Mouse (Mus musculus): Measurements from ENCODE around the gene Frmpd2. TPM values are rescaled to one million over a fixed set of nuclear protein-coding genes. Genes with fewer than 3 reads are reported as not detected.

Gene Frmpd2
- polyA plus RNA-seq, 1 experiment from 2014 or later, result 0.03 TPM

GRCm38 (mm10) chr14:33508660-33509059 is 37.2 kb downstream of the Frmpd2 start:
- Histone ChIP-seq H3K9me3 (replicated peaks) (no peaks in the 10 kb centered on the region), H3K27ac (ENCODE audit: poor library complexity, severe bottlenecking) (no peak overlapping the region)
- no peak for ATAC-seq (ENCODE audit: insufficient number of reproducible peaks, low FRiP score)

GRCm38 (mm10) chr14:33513877-33514276 is 42.4 kb downstream of the Frmpd2 start:
- Histone ChIP-seq H3K27ac (ENCODE audit: poor library complexity, severe bottlenecking) (no peak overlapping the region), H3K27me3 (replicated peaks) (peaks cover 13% of the 10 kb centered on the region), H3K9ac (no peak overlapping the region), H3K9me3 (replicated peaks) (no peaks in the 10 kb centered on the region), H3K4me3 (no peak overlapping the region), H3K36me3 (no peaks in the 10 kb centered on the region), H3K4me1 (replicated peaks) (no peaks in the 10 kb centered on the region), H3K4me2 (no peak overlapping the region)
- 59% methylated on average over 5 of the region's 5 CpGs for WGBS
- ATAC-seq (ENCODE audit: insufficient number of reproducible peaks, low FRiP score), result no peak

More at GRCm38 (mm10) chr14:33508660-33509059, 37.2 kb downstream of the Frmpd2 start:
- WGBS, result 58% methylated on average over 1 of the region's 1 CpGs
- peaks cover 23% of the 10 kb centered on the region for H3K27me3 ChIP-seq (replicated peaks)
- no peaks in the 10 kb centered on the region for H3K4me1 ChIP-seq (replicated peaks)
- no peak overlapping the region for H3K4me3 ChIP-seq
- no peaks in the 10 kb centered on the region for H3K36me3 ChIP-seq
- no peak overlapping the region for H3K9ac ChIP-seq
- H3K4me2 ChIP-seq, result no peak overlapping the region

DNA sequence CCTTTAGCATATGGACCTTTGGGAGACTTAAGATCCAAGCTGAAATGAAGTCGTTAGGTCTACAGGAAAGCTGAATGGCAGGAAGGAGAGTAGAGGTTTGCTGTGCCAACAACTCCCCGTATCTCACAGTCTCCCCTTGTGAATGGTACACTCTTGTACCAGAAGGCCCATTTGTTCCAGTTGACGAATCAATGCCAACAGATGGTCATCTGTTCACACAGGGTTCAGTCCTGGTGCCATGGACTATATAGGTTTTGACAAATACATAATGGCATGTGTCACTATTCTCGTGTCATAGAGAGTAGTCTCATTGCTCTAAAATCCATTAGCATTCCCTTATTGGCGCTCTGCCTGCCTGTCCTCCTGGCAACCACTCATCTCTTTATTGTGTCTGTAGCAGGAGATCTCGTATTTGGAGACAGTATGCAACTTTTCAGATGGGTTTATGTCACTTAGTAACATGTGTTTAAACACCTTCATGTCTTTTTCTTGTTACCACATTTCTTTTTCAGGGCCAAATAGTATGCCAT is 43.3 kb downstream of the Frmpd2 start:
- H3K27ac ChIP-seq (ENCODE audit: poor library complexity, severe bottlenecking), result no peak overlapping the region
- no peaks in the 10 kb centered on the region for H3K4me1 ChIP-seq (replicated peaks)
- WGBS, result 72% methylated on average over 6 of the region's 6 CpGs
- H3K36me3 ChIP-seq, result no peaks in the 10 kb centered on the region
- peaks cover 13% of the 10 kb centered on the region for H3K27me3 ChIP-seq (replicated peaks)
- no peak overlapping the region for H3K4me3 ChIP-seq
- no peak for ATAC-seq (ENCODE audit: insufficient number of reproducible peaks, low FRiP score)
- no peak overlapping the region for H3K4me2 ChIP-seq
- no peaks in the 10 kb centered on the region for H3K9me3 ChIP-seq (replicated peaks)
- H3K9ac ChIP-seq, result no peak overlapping the region

DNA sequence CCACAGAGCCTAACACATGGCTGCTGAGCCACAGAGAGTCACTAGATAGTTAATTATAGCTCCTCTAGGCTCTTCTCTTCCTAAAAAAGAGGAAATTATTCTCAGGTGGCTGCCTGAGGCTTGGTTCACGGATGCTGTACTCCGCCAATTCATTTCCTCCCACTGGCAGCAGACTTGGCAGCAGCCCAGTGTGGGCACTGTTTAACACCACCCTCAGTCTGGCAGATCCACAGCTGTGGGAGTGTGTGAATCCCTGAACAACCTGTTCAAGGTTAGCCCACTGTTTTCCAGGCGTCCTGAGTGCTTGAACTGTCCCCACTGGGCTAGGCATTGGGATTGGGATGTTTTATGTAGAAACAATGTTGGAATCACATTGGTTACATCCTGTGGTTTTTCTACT is 50.0 kb downstream of the Frmpd2 start:
- H3K27ac ChIP-seq (ENCODE audit: poor library complexity, severe bottlenecking), result no peak overlapping the region
- H3K9me3 ChIP-seq (replicated peaks), result no peaks in the 10 kb centered on the region
- 63% methylated on average over 3 of the region's 3 CpGs for WGBS
- H3K9ac ChIP-seq, result no peak overlapping the region
- no peak overlapping the region for H3K4me3 ChIP-seq
- ATAC-seq (ENCODE audit: insufficient number of reproducible peaks, low FRiP score), result no peak
- H3K4me1 ChIP-seq (replicated peaks), result no peaks in the 10 kb centered on the region
- no peak overlapping the region for H3K4me2 ChIP-seq
- no peaks in the 10 kb centered on the region for H3K27me3 ChIP-seq (replicated peaks)
- H3K36me3 ChIP-seq, result no peaks in the 10 kb centered on the region

GRCm38 (mm10) chr14:33525272-33525983 is 53.9 kb downstream of the Frmpd2 start:
- H3K36me3 ChIP-seq, result no peaks in the 10 kb centered on the region

DNA sequence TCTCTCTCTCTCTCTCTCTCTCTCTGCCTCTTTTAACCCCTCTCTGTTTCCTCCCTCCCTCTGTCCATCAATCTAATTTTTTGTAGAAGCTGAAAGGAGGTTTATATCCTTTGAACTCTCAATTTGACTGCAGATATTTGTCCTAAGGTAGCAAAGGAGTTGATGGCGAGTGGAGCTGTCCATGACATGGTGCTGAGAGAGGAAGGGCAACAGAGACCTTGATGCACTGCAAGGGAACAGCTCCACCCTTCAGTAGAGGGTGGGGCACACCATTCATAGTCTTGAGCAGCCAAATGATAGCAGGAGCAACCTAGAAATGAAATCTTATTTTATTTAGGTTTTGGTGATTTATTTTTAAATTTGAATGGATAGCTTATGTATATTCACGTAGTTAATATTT is 55.1 kb downstream of the Frmpd2 start:
- 55% methylated on average over 2 of the region's 2 CpGs for WGBS

More at GRCm38 (mm10) chr14:33525272-33525983, 53.9 kb downstream of the Frmpd2 start:
- no peak for ATAC-seq (ENCODE audit: insufficient number of reproducible peaks, low FRiP score)
- Histone ChIP-seq H3K27ac (ENCODE audit: poor library complexity, severe bottlenecking) (no peak overlapping the region), H3K27me3 (replicated peaks) (no peaks in the 10 kb centered on the region), H3K9ac (no peak overlapping the region), H3K4me3 (no peak overlapping the region), H3K9me3 (replicated peaks) (no peaks in the 10 kb centered on the region), H3K4me2 (no peak overlapping the region), H3K4me1 (replicated peaks) (no peaks in the 10 kb centered on the region)
- WGBS, result 62% methylated on average over 12 of the region's 12 CpGs

GRCm38 (mm10) chr14:33527938-33528337 is 56.4 kb downstream of the Frmpd2 start:
- WGBS, result 58% methylated on average over 3 of the region's 3 CpGs
- Histone ChIP-seq H3K27ac (ENCODE audit: poor library complexity, severe bottlenecking) (no peak overlapping the region), H3K4me1 (replicated peaks) (no peaks in the 10 kb centered on the region), H3K36me3 (no peaks in the 10 kb centered on the region), H3K4me3 (no peak overlapping the region), H3K9ac (no peak overlapping the region), H3K9me3 (replicated peaks) (no peaks in the 10 kb centered on the region), H3K27me3 (replicated peaks) (no peaks in the 10 kb centered on the region), H3K4me2 (no peak overlapping the region)
- no peak for ATAC-seq (ENCODE audit: insufficient number of reproducible peaks, low FRiP score)

More for the DNA sequence above, 55.1 kb downstream of the Frmpd2 start:
- no peak overlapping the region for H3K4me2 ChIP-seq
- H3K9ac ChIP-seq, result no peak overlapping the region
- no peaks in the 10 kb centered on the region for H3K9me3 ChIP-seq (replicated peaks)
- ATAC-seq (ENCODE audit: insufficient number of reproducible peaks, low FRiP score), result no peak
- H3K27me3 ChIP-seq (replicated peaks), result no peaks in the 10 kb centered on the region
- no peak overlapping the region for H3K4me3 ChIP-seq
- H3K4me1 ChIP-seq (replicated peaks), result no peaks in the 10 kb centered on the region
- no peaks in the 10 kb centered on the region for H3K36me3 ChIP-seq
- H3K27ac ChIP-seq (ENCODE audit: poor library complexity, severe bottlenecking), result no peak overlapping the region

DNA sequence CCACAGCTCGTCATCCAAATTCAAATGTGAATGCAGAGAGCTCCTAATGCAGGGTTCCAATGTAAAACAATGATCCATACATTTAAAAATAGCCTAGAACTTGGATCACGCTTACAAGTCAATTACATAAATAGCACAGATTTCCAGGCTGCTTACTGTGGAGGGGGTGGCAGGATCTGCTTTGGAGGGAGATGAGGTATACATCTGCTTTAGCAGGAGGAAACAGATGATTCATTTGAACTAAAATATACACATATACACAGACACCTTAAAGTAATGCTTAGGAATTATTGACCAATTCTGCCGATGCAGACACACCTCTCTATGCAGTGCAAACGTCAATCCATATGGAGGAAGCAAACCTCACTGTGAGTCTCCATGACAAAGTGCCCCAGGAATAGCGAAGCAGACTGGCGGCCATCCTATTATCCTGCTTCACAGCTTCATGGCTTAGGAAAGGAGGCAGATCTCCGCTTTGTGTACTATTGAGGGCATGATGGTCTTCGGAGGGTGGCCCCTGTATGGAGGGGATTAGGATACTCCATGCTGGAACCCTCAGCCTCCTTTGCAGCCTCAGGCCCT is 59.9 kb downstream of the Frmpd2 start:
- Histone ChIP-seq H3K9me3 (replicated peaks) (no peaks in the 10 kb centered on the region), H3K27ac (ENCODE audit: poor library complexity, severe bottlenecking) (no peak overlapping the region), H3K4me3 (no peak overlapping the region), H3K36me3 (no peaks in the 10 kb centered on the region), H3K4me1 (replicated peaks) (no peaks in the 10 kb centered on the region), H3K4me2 (no peak overlapping the region), H3K27me3 (replicated peaks) (no peaks in the 10 kb centered on the region), H3K9ac (no peak overlapping the region)
- ATAC-seq (ENCODE audit: insufficient number of reproducible peaks, low FRiP score), result no peak
- 76% methylated on average over 8 of the region's 8 CpGs for WGBS

GRCm38 (mm10) chr14:33532792-33533191 is 61.3 kb downstream of the Frmpd2 start:
- no peaks in the 10 kb centered on the region for H3K36me3 ChIP-seq
- WGBS, result 77% methylated on average over 5 of the region's 5 CpGs
- H3K27ac ChIP-seq (ENCODE audit: poor library complexity, severe bottlenecking), result no peak overlapping the region
- H3K4me1 ChIP-seq (replicated peaks), result no peaks in the 10 kb centered on the region
- H3K9me3 ChIP-seq (replicated peaks), result 0 out of 2 replicates have a peak, but pooled peaks cover 6% of the 10 kb centered on the region
- H3K27me3 ChIP-seq (replicated peaks), result no peaks in the 10 kb centered on the region
- ATAC-seq (ENCODE audit: insufficient number of reproducible peaks, low FRiP score), result no peak
- no peak overlapping the region for H3K4me2 ChIP-seq
- H3K9ac ChIP-seq, result no peak overlapping the region
- H3K4me3 ChIP-seq, result no peak overlapping the region

DNA sequence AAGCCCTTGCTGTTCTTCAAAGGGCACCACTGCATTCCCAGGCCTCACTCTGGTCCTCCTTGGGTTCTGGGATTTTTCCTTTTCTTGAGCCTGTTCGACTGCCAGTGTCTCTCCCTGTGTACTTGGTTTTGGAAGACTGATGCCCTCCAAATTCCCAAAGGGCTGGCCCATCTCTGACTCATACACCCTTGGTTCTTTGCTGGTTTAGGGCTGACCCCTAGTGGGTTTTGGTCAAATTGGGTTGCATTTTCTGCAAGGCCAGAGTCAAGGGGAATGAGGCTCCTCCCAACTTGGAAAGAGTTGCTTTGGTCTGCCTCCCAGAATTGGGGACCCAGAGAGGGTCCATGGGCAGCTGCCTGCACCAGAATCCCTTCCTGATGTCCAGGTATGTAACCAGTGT is 62.0 kb downstream of the Frmpd2 start:
- no peak overlapping the region for H3K4me2 ChIP-seq
- no peak overlapping the region for H3K4me3 ChIP-seq
- H3K9ac ChIP-seq, result no peak overlapping the region
- H3K4me1 ChIP-seq (replicated peaks), result no peaks in the 10 kb centered on the region
- WGBS, result 39% methylated on average over 1 of the region's 1 CpGs
- no peak for ATAC-seq (ENCODE audit: insufficient number of reproducible peaks, low FRiP score)
- H3K36me3 ChIP-seq, result no peaks in the 10 kb centered on the region
- no peaks in the 10 kb centered on the region for H3K27me3 ChIP-seq (replicated peaks)
- H3K27ac ChIP-seq (ENCODE audit: poor library complexity, severe bottlenecking), result no peak overlapping the region
- 0 out of 2 replicates have a peak, but pooled peaks cover 6% of the 10 kb centered on the region for H3K9me3 ChIP-seq (replicated peaks)

- H3K4me3 ChIP-seq, result no peak overlapping the region
- no peak for ATAC-seq (ENCODE audit: insufficient number of reproducible peaks, low FRiP score)
- H3K27ac ChIP-seq (ENCODE audit: poor library complexity, severe bottlenecking), result no peak overlapping the region
- H3K9me3 ChIP-seq (replicated peaks), result 0 out of 2 replicates have a peak, but pooled peaks cover 6% of the 10 kb centered on the region
- no peaks in the 10 kb centered on the region for H3K4me1 ChIP-seq (replicated peaks)
- no peak overlapping the region for H3K4me2 ChIP-seq
- H3K36me3 ChIP-seq, result no peaks in the 10 kb centered on the region
- 75% methylated on average over 6 of the region's 6 CpGs for WGBS
- no peak overlapping the region for H3K9ac ChIP-seq
- H3K27me3 ChIP-seq (replicated peaks), result no peaks in the 10 kb centered on the region
Measured at GRCm38 (mm10) chr14:33535317-33535716, 63.8 kb downstream of the Frmpd2 start.
